Mouse (Mus musculus): ENCODE results near the gene Gnl2.

Gnl2 gene

DNA sequence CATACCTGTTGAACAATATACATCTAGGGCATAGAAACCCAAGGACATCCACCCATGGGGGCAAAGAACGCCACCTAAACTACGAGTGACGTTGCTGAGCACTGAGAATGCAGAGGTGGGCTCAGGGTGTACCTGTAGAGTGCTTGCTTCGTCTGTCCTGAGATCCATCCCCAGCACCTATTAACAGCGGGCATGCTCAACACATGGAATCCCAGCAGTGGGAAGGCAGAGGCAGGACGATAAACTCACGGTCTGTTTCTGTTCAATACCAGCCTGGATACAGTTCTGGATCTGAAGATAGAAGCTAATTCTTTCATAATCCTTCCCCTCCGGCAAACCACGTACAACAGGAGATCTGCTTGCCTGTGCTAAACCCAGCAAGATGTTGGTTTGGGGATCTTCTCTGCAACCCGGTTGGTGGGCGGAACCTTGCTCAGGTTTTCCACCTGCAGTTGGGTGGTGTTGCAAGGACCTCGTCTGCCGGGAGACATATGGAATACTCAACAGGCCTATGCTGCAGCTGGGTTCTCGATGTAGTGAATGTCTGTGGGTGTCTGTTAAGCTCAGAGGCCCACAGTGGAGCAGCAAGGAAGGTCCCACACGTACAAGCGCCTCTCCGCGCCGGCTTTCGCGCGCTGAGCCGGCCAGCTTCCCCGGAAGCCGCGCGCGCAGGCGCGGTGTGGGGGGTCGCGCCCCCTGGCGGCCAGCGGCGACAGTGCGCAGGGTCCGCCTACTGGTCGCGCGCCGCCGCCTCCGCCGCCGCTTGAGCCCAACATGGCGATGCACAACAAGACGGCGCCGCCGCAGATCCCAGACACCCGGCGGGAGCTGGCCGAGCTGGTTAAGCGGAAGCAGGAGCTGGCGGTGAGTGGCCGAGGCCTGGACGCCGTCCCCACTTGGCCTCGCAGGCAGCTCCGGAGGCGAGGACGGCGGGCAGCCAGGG, 68.3 kb downstream of the Gnl2 start, which contains the start of gene Meaf6:
Meaf6 (plus strand) TSS at position 732 of the 943 bp plus-strand sequence.
- DNase-seq (ENCODE audit: low spot score in 2 of 2): peak; percentile 87

DNA sequence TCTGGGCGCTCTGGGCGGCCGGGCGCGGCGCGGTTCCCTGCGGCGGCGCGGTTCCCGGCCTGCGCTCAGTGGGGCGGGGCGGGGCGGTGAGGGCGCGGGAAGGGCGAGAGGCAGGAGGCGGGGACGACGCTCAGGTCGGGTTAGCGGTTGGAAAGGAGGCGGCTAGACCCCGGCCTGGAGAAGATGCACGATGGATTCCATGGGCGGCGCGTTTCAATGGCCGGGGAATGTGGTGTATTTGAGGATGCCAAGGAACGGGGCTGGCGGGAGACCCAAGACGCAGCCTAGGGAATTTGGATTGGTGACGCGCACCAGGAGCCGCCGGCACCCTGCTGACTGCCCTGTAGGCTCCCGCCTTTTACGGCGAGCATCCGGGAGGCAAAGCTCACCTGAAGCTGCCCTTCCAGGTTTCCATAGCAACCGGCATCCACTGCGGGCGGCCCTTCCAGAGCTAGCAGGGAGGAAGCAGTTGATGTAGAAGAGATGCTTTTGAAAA, 69.0 kb downstream of the Gnl2 start:
- peak; percentile 41 to 61 for DNase-seq (ENCODE audit: low spot score in 2 of 2)

DNA sequence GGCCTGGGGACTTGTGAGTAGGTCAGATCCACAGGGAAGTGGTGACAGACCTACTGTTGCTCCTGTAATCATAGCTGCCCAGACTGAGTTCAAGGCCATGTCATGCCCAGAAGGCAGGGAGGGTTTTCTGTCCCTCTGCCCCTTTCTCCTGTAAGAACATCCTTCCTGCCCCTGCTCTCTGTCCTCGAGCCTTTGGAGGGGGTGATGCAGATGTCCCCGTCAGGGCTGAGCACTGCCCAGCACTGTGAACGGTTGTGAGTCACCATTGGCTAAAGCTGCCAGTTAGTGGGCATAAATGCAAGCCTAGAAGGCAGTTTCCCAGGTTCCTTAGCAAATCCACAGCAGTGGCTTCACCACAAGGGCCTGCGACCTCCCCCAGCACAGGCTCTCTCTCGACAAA, 76.6 kb downstream of the Gnl2 start:
- no peak for DNase-seq (ENCODE audit: low spot score in 2 of 2)

- DNase-seq (ENCODE audit: low spot score in 2 of 2): no peak
These were observed 79.7 kb downstream of the Gnl2 start for GRCm38 (mm10) chr4:125096066-125096465.

GRCm38 (mm10) chr4:125097412-125097811, 81.0 kb downstream of the Gnl2 start:
- DNase-seq (ENCODE audit: low spot score in 2 of 2): no peak

- DNase-seq (ENCODE audit: low spot score in 2 of 2): peak; percentile 57 to 72
These were observed 83.1 kb downstream of the Gnl2 start for GRCm38 (mm10) chr4:125099458-125099857.

GRCm38 (mm10) chr4:125101334-125101733, 84.9 kb downstream of the Gnl2 start:
- no peak for DNase-seq (ENCODE audit: low spot score in 2 of 2)

Measured in spleen, postnatal 36 days (tissue).